Mouse (Mus musculus) hindbrain, embryonic 12.5 days (tissue): Measurements from ENCODE around the gene Atp5j. TPM values are rescaled to one million over a fixed set of nuclear protein-coding genes. Genes with fewer than 3 reads are reported as not detected.

Source experiments
- ATAC-seq: fragments of 200-750 bp; cut with Nextera tagmentation; 2 replicates; pipeline ENCODE4 v1.8.0; 2017; ENCODE audit warnings: moderate TSS enrichment; ENCODE audit not compliant: low FRiP score
- H3K27ac ChIP-seq: fragments of 300-500 bp; sonication (generic); 2 replicates; pipeline ENCODE4 v1.5.1; 2016; ENCODE audit warnings: mild to moderate bottlenecking
- H3K27me3 ChIP-seq: fragments of 300-500 bp; sonication (generic); 2 replicates; pipeline ENCODE4 v1.6.1; 2016; ENCODE audit warnings: mild to moderate bottlenecking
- H3K36me3 ChIP-seq: fragments of 300-500 bp; sonication (generic); 2 replicates; pipeline ENCODE4 v1.6.1; 2016; ENCODE audit warnings: mild to moderate bottlenecking
- H3K4me1 ChIP-seq: fragments of 300-500 bp; sonication (generic); 2 replicates; pipeline ENCODE4 v1.6.1; 2016
- H3K4me2 ChIP-seq: fragments of 300-500 bp; sonication (generic); replicated peaks from 2 replicates; pipeline ENCODE4 v1.6.1; 2016; ENCODE audit warnings: mild to moderate bottlenecking
- H3K4me3 ChIP-seq: fragments of 300-500 bp; sonication (generic); 2 replicates; pipeline ENCODE4 v1.5.1; 2016; ENCODE audit warnings: mild to moderate bottlenecking
- H3K9ac ChIP-seq: fragments of 300-500 bp; sonication (generic); 2 replicates; pipeline ENCODE4 v1.6.1; 2016; ENCODE audit warnings: mild to moderate bottlenecking, moderate library complexity
- H3K9me3 ChIP-seq: fragments of 300-500 bp; sonication (generic); replicated peaks from 2 replicates; pipeline ENCODE4 v1.6.1; 2016; ENCODE audit warnings: mild to moderate bottlenecking
- WGBS: fragments of 180-500 bp; shearing (Covaris S2); methylation state at CpG from one replicate; pipeline ENCODE4 v1.1.7; 2016; 5-methylcytosine and 5-hydroxymethylcytosine counted together
- polyA plus RNA-seq: library from polyadenylated mRNA; unstranded; fragments of >200 nt; fragmentation: Nextera tagmentation; extraction: Ambion mirVana; gene quantifications from 2 replicates; pipeline ENCODE4 v1.2.1, GENCODE M21; 2016

Atp5j gene
- polyA plus RNA-seq, 1 experiment from 2014 or later, result 698 TPM

- Histone ChIP-seq H3K4me2 (no peak overlapping the region), H3K9ac (no peak overlapping the region), H3K27me3 (no peaks in the 10 kb centered on the region), H3K4me1 (no peaks in the 10 kb centered on the region), H3K4me3 (no peak overlapping the region), H3K9me3 (no peaks in the 10 kb centered on the region), H3K27ac (no peak overlapping the region), H3K36me3 (peaks cover 28% of the 10 kb centered on the region)
- ATAC-seq, result no peak
- 92% methylated on average over 5 of the region's 5 CpGs for WGBS
Observed at GRCm38 (mm10) chr16:84804866-84805265, 30.6 kb downstream of the Atp5j start.

DNA sequence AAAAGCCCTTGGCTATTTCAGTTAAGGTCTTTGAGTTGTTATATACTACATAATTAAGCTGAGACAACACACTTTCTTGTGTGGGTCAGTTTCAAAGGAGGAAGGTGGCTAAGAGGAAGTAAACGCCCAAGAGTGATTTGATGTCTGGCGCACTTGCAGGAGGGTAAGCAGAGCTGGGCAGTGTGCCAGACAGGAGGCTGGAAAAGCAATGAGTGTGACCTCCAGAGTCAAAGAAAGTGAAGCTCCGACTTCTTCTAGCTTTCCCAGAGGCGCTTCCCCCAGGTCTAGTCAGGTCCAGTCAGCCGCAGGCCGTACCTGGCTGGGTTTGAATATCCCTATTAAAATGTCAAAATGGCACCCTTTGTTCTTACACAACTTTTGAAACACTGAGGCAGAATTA lies 33.2 kb downstream of the Atp5j start:
- Histone ChIP-seq H3K27ac (no peak overlapping the region), H3K4me1 (no peaks in the 10 kb centered on the region), H3K9me3 (no peaks in the 10 kb centered on the region), H3K9ac (no peak overlapping the region), H3K27me3 (no peaks in the 10 kb centered on the region), H3K4me2 (no peak overlapping the region), H3K36me3 (peaks cover 11% of the 10 kb centered on the region), H3K4me3 (no peak overlapping the region)
- WGBS, result 76% methylated on average over 6 of the region's 6 CpGs
- ATAC-seq, result no peak

DNA sequence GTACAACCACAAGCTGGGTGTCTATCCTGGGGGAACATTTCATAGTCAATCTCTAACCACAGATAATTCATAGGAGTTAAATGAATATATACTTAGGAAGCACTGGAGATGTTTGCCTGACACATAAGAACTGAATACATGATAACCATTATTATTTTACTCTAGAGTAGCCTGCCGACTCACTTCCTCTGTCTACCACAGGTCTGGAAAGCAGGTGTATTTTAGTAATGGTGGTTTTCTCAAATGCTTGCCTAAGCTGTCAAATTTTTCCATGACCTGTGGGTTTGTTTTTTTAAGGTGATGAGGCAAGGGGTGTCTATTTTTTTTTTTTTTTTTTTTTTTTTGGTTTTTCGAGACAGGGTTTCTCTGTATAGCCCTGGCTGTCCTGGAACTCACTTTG lies 35.4 kb downstream of the Atp5j start:
- Histone ChIP-seq H3K9ac (no peak overlapping the region), H3K4me1 (no peaks in the 10 kb centered on the region), H3K4me3 (no peak overlapping the region), H3K4me2 (no peak overlapping the region), H3K27me3 (no peaks in the 10 kb centered on the region), H3K9me3 (no peaks in the 10 kb centered on the region), H3K27ac (no peak overlapping the region), H3K36me3 (peaks cover 3% of the 10 kb centered on the region; the same call in 1 of the 2 replicates)
- WGBS, result 100% methylated on average over 1 of the region's 2 CpGs
- ATAC-seq, result no peak

DNA sequence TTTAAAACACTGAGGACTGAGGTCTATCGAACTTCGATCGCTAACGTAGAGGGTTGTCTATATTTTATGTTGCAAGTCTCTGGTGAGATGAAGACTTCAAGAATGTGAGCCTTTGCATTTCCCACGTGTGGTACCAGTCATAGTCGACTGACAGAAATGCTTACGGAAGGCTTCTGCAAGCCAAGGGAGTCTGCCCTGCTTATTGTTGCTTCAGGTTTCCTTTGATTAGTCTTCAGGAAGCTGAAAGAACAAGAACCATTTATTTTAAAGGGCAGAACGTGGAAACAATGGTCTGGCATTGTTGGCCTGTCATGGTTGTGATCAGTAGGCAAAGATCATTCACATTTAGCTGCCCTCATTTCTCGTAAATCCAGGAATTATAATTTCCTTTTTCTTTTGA lies 38.7 kb downstream of the Atp5j start:
- Histone ChIP-seq H3K36me3 (0 out of 2 replicates have a peak, but pooled peaks cover 1% of the 10 kb centered on the region), H3K27me3 (no peaks in the 10 kb centered on the region), H3K9me3 (no peaks in the 10 kb centered on the region), H3K4me3 (no peak overlapping the region), H3K4me2 (no peak overlapping the region), H3K9ac (no peak overlapping the region), H3K4me1 (no peaks in the 10 kb centered on the region), H3K27ac (no peak overlapping the region)
- WGBS, result 65% methylated on average over 9 of the region's 9 CpGs
- ATAC-seq, result no peak

GRCm38 (mm10) chr16:84795337-84795736 lies 40.1 kb downstream of the Atp5j start:
- Histone ChIP-seq H3K4me1 (no peaks in the 10 kb centered on the region), H3K36me3 (0 out of 2 replicates have a peak, but pooled peaks cover 4% of the 10 kb centered on the region), H3K9ac (no peak overlapping the region), H3K27me3 (no peaks in the 10 kb centered on the region), H3K27ac (no peak overlapping the region), H3K9me3 (0 out of 2 replicates have a peak, but pooled peaks cover 3% of the 10 kb centered on the region), H3K4me3 (no peak overlapping the region), H3K4me2 (no peak overlapping the region)
- 70% methylated on average over 3 of the region's 3 CpGs for WGBS
- ATAC-seq, result no peak

DNA sequence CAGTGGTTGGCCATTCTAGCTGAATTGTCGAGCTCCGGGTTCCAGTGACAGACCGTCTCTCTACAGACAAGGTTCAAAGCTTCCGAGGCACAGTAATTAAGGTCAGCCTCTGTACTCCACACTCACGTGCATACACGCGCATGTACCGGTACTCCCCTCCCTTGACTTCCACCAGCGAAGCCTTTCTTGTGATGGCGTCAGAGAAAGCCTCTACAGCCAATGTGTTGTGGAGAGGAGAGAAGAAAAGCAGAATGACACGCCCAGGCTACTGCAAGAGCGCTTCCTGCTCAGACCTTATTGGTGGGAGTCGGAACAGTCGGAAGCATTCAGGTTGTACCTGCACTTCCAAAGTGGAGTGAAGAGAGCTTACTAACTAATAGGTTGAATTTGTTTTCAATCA lies 42.0 kb downstream of the Atp5j start:
- 83% methylated on average over 14 of the region's 14 CpGs for WGBS
- H3K27me3 ChIP-seq, result no peaks in the 10 kb centered on the region
- no peak overlapping the region for H3K27ac ChIP-seq
- H3K9me3 ChIP-seq, result 0 out of 2 replicates have a peak, but pooled peaks cover 3% of the 10 kb centered on the region
- H3K9ac ChIP-seq, result no peak overlapping the region
- no peaks in the 10 kb centered on the region for H3K4me1 ChIP-seq
- no peak overlapping the region for H3K4me2 ChIP-seq
- H3K36me3 ChIP-seq, result 0 out of 2 replicates have a peak, but pooled peaks cover 4% of the 10 kb centered on the region
- ATAC-seq, result no peak
- no peak overlapping the region for H3K4me3 ChIP-seq

- H3K27ac ChIP-seq, result no peak overlapping the region
- ATAC-seq, result no peak
- H3K27me3 ChIP-seq, result no peaks in the 10 kb centered on the region
- H3K9me3 ChIP-seq, result 0 out of 2 replicates have a peak, but pooled peaks cover 3% of the 10 kb centered on the region
- 87% methylated on average over 2 of the region's 2 CpGs for WGBS
- H3K4me1 ChIP-seq, result no peaks in the 10 kb centered on the region
- H3K36me3 ChIP-seq, result 0 out of 2 replicates have a peak, but pooled peaks cover 4% of the 10 kb centered on the region
- H3K9ac ChIP-seq, result no peak overlapping the region
- no peak overlapping the region for H3K4me2 ChIP-seq
- H3K4me3 ChIP-seq, result no peak overlapping the region
Observed at GRCm38 (mm10) chr16:84790595-84791165, 44.7 kb downstream of the Atp5j start.

DNA sequence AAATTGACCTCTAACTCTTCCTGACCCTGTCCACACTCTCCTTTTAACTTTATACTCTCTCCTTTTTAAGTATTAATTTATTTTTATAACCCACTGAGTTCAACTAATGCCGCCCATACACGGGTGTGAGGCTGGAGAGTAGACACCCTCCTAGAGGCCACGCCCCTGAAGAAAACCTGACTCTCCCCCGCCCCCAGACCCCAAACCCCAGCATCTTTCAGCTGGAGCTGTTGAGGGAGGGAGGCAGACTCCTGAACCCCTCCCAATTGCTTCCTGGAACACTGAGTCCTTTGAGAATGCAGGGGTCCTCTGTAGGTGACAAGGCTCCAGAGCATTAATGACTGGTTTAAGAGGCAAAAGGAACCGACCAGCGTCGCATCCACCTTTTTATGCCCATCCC lies 50.5 kb downstream of the Atp5j start:
- no peaks in the 10 kb centered on the region for H3K36me3 ChIP-seq
- no peak overlapping the region for H3K27ac ChIP-seq
- 29% methylated on average over 7 of the region's 7 CpGs for WGBS
- no peaks in the 10 kb centered on the region for H3K4me1 ChIP-seq
- H3K9ac ChIP-seq, result no peak overlapping the region
- no peak for ATAC-seq
- H3K9me3 ChIP-seq, result no peaks in the 10 kb centered on the region
- H3K4me2 ChIP-seq, result no peak overlapping the region
- no peak overlapping the region for H3K4me3 ChIP-seq
- no peaks in the 10 kb centered on the region for H3K27me3 ChIP-seq

DNA sequence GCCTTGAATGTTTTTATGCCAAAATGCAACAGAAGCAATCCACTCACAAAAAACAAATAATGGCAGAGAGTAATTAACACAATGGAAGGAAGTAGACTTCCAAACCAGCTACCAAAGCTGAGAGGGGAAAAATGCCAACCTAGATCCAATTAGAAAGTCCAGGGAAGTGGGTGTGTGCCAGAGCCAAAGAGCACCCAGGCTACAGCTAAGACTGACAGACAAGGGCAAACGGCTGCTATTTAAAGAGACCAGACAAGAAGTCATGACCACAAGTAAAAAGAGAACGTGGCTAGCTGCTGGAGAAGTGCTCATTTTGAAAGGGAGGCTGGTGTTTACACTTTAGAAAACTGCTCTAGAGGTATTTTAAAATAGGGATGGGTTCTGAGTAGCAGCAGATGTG lies 52.1 kb downstream of the Atp5j start:
- Histone ChIP-seq H3K9me3 (0 out of 2 replicates have a peak, but pooled peaks cover 5% of the 10 kb centered on the region), H3K27ac (no peak overlapping the region), H3K4me2 (no peak overlapping the region), H3K9ac (no peak overlapping the region), H3K4me1 (no peaks in the 10 kb centered on the region), H3K27me3 (no peaks in the 10 kb centered on the region), H3K4me3 (no peak overlapping the region), H3K36me3 (peaks cover 4% of the 10 kb centered on the region)
- ATAC-seq, result no peak
- 73% methylated on average over 2 of the region's 2 CpGs for WGBS

DNA sequence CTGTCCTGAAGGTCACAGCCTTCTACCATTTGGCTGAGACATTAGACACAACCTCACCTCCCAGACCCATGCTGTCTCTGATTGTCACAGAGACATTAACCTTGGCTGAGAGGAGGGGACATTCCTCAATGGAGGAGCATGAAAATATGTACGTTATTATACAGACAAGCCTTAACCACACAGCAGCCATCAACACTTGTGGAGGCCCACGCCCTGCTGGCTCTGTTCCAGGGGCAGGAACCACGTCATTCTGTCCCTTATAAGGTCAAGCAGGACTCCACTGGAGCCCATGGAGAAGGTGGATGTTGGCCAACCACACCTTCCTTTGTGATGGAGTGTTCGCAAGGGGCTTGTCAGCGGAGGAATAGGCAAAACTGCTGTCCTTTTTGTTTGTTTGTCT lies 55.7 kb downstream of the Atp5j start:
- H3K9ac ChIP-seq, result no peak overlapping the region
- H3K27ac ChIP-seq, result no peak overlapping the region
- ATAC-seq, result no peak
- H3K4me1 ChIP-seq, result peaks cover 7% of the 10 kb centered on the region
- peaks cover 4% of the 10 kb centered on the region for H3K36me3 ChIP-seq
- H3K9me3 ChIP-seq, result 0 out of 2 replicates have a peak, but pooled peaks cover 5% of the 10 kb centered on the region
- H3K27me3 ChIP-seq, result no peaks in the 10 kb centered on the region
- H3K4me2 ChIP-seq, result no peak overlapping the region
- no peak overlapping the region for H3K4me3 ChIP-seq
- WGBS, result 85% methylated on average over 5 of the region's 5 CpGs

DNA sequence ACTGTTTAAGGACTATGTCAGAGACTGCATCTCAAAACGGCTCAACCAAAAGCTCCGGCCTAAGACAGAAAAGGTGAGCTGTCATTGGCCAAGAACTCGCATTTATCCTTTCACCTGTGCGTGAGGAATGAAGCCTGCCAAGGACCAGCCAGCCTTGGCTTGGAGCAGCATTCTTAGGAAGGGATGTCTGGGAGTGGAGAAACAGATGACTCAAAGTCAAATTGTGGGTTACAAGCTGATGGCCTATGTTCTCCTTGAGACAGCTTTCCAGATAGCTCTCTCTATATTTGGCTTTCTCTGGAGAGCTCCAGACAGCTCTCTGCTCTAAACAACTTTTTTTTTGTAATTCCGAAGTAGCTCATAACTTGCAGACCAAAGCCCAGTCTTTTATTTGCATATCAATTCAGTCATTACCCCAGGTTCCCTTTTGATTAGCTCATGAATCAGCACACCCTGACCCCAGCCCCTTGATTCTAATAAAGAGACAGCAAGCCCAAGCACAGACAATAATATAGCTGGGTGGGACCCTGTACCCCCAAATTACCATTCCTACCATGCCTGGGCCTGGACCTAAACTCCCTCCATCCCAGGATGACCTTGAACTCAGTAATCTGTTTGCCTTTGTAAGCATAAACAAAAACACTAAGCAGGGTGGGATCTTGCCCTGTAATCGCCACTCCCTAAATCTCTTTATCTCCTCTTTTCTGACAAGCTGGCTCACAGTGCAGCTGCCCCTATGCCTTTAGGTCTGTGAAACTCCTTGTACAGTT lies 56.4 kb downstream of the Atp5j start:
- peaks cover 7% of the 10 kb centered on the region for H3K4me1 ChIP-seq
- 84% methylated on average over 6 of the region's 6 CpGs for WGBS
- no peak overlapping the region for H3K9ac ChIP-seq
- 0 out of 2 replicates have a peak, but pooled peaks cover 5% of the 10 kb centered on the region for H3K9me3 ChIP-seq
- no peak overlapping the region for H3K4me3 ChIP-seq
- no peak overlapping the region for H3K27ac ChIP-seq
- no peaks in the 10 kb centered on the region for H3K27me3 ChIP-seq
- peaks cover 4% of the 10 kb centered on the region for H3K36me3 ChIP-seq
- no peak overlapping the region for H3K4me2 ChIP-seq
- ATAC-seq, result no peak

DNA sequence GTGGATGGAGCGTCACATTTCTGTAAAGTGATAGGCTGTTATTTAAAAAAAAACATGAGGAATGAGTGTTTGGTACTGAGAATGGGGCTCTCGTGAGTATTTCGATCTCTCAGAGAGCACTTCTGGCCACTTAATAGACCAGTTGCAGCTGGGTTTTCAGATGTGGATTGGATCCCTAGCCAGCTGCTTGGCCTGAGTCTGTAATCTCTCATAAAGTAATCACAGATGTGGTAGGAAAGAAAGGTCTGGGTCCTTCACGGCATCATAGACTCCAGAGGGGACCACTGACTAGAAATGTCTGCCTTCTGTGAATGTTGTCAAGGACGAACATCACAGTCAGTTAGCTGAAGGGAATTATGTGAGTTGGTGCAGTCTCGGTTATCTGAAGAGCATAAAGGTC lies 57.0 kb downstream of the Atp5j start:
- H3K4me3 ChIP-seq, result no peak overlapping the region
- 0 out of 2 replicates have a peak, but pooled peaks cover 5% of the 10 kb centered on the region for H3K9me3 ChIP-seq
- H3K9ac ChIP-seq, result no peak overlapping the region
- WGBS, result 85% methylated on average over 6 of the region's 6 CpGs
- H3K27ac ChIP-seq, result no peak overlapping the region
- peaks cover 9% of the 10 kb centered on the region for H3K4me1 ChIP-seq
- no peak overlapping the region for H3K4me2 ChIP-seq
- peaks cover 4% of the 10 kb centered on the region for H3K36me3 ChIP-seq
- no peak for ATAC-seq
- no peaks in the 10 kb centered on the region for H3K27me3 ChIP-seq
